Mouse (Mus musculus) spleen, adult 12 weeks (tissue): ENCODE results near the gene Cma1.
"Not testable (repeated sequence)": the region's sequence is repeated elsewhere in the genome, so short reads cannot be mapped to it uniquely, and the experiment has no call there.

Source experiments
- DNase-seq: peaks from one replicate; pipeline ENCODE4 v3.0.0; 2022; ENCODE audit warnings: low spot score

Gene Cma1

GRCm38 (mm10) chr14:55944575-55944974 is at the start of gene Cma1:
Cma1 (minus strand) TSS chr14:55944675.
- no peak for DNase-seq

- DNase-seq: not testable (repeated sequence)
These were observed 43.0 kb upstream of the Cma1 start for GRCm38 (mm10) chr14:55987464-55987863.

- DNase-seq: not testable (repeated sequence)
These were observed 19.4 kb upstream of the Cma1 start for GRCm38 (mm10) chr14:55963900-55964299.

GRCm38 (mm10) chr14:55963263-55963662 is 18.8 kb upstream of the Cma1 start:
- DNase-seq: no peak

GRCm38 (mm10) chr14:55950346-55951030 is 6.0 kb upstream of the Cma1 start, which contains the start of gene Cma2:
Cma2 (plus strand) TSS chr14:55950980.
- no peak for DNase-seq

GRCm38 (mm10) chr14:55946269-55946969 is 1.9 kb upstream of the Cma1 start:
- DNase-seq: no peak

- no peak for DNase-seq
These were observed 874 bp downstream of the Cma1 start for GRCm38 (mm10) chr14:55943601-55944000.

- no peak for DNase-seq
These were observed 4.2 kb downstream of the Cma1 start for GRCm38 (mm10) chr14:55940070-55940800.

- no peak for DNase-seq
These were observed 10.9 kb downstream of the Cma1 start for GRCm38 (mm10) chr14:55933586-55933985.

- no peak for DNase-seq
These were observed 15.0 kb downstream of the Cma1 start for GRCm38 (mm10) chr14:55929263-55929997.

GRCm38 (mm10) chr14:55926847-55927246 is 17.6 kb downstream of the Cma1 start:
- no peak for DNase-seq

- no peak for DNase-seq
These were observed 21.8 kb downstream of the Cma1 start for GRCm38 (mm10) chr14:55922475-55923232.

- peak; percentile 32 for DNase-seq
These were observed 26.0 kb downstream of the Cma1 start for GRCm38 (mm10) chr14:55918240-55919082.

GRCm38 (mm10) chr14:55913406-55913805 is 31.1 kb downstream of the Cma1 start:
- DNase-seq: no peak

- no peak for DNase-seq
These were observed 39.0 kb downstream of the Cma1 start for GRCm38 (mm10) chr14:55905518-55905917.

GRCm38 (mm10) chr14:55900414-55900755 is 44.1 kb downstream of the Cma1 start:
- DNase-seq: no peak

GRCm38 (mm10) chr14:55899701-55900413 is 44.6 kb downstream of the Cma1 start, which contains the start of gene Sdr39u1:
Sdr39u1 (minus strand) TSS chr14:55900293.
- DNase-seq: peak; percentile 56

- DNase-seq: no peak
These were observed 45.5 kb downstream of the Cma1 start for GRCm38 (mm10) chr14:55898947-55899346.

GRCm38 (mm10) chr14:55897671-55898070 is 46.8 kb downstream of the Cma1 start:
- DNase-seq: no peak
